Mouse (Mus musculus) liver, embryonic 14.5 days (tissue): ENCODE measurements around the gene Ptprn2. TPM values are rescaled to one million over a fixed set of nuclear protein-coding genes. Genes with fewer than 3 reads are reported as not detected.

Source experiments
- ATAC-seq: fragments of 200-750 bp; cut with Nextera tagmentation; 2 replicates; pipeline ENCODE4 v1.8.0; 2017; ENCODE audit warnings: moderate number of reproducible peaks, mild to moderate bottlenecking, moderate library complexity; ENCODE audit not compliant: insufficient read depth
- DNase-seq, 3 experiments: peaks; one replicate each; pipeline ENCODE4 v3.0.0-alpha.2; 2012 to 2013; ENCODE audit warnings: low read depth in 3 of 3, low spot score in 3 of 3
- H3K27ac ChIP-seq: fragments of 300-500 bp; sonication (generic); 2 replicates; pipeline ENCODE4 v1.5.1; 2014; ENCODE audit warnings: moderate library complexity, mild to moderate bottlenecking, control low read depth, inconsistent platforms
- H3K27me3 ChIP-seq: fragments of 300-500 bp; sonication (generic); 2 replicates; pipeline ENCODE4 v1.6.1; 2014; ENCODE audit warnings: mild to moderate bottlenecking, low read length, moderate library complexity; ENCODE audit not compliant: control insufficient read depth, insufficient read depth
- H3K36me3 ChIP-seq: fragments of 300-500 bp; sonication (generic); replicated peaks from 2 replicates; pipeline ENCODE4 v1.6.1; 2014; ENCODE audit warnings: low read depth; ENCODE audit not compliant: control insufficient read depth, insufficient read depth
- H3K4me1 ChIP-seq, 2 experiments: fragments of 200-500 bp in 1 of 2; fragments of 300-500 bp in 1 of 2; sonication (generic) in 1 of 2; replicated peaks; 2 replicates each; pipeline ENCODE4 v1.6.1; 2012 to 2014; ENCODE audit warnings: antibody characterized with exemption in 1 of 2, inconsistent platforms in 1 of 2, low read length in 1 of 2; ENCODE audit not compliant: control insufficient read depth in 2 of 2, insufficient read depth in 2 of 2
- H3K4me2 ChIP-seq: fragments of 300-500 bp; sonication (generic); 2 replicates; pipeline ENCODE4 v1.6.1; 2014; ENCODE audit warnings: low read depth, mild to moderate bottlenecking, control low read depth, moderate library complexity
- H3K4me3 ChIP-seq, 2 experiments: fragments of 200-500 bp in 1 of 2; fragments of 300-500 bp in 1 of 2; sonication (generic) in 1 of 2; 2 replicates each; pipeline ENCODE4 v1.5.1; 2012 to 2014; ENCODE audit warnings: low read depth in 2 of 2, low read length in 2 of 2, mild to moderate bottlenecking in 2 of 2, control low read depth in 1 of 2, inconsistent platforms in 1 of 2, moderate library complexity in 1 of 2; ENCODE audit not compliant: insufficient read depth in 1 of 2
- H3K9ac ChIP-seq: fragments of 300-500 bp; sonication (generic); replicated peaks from 2 replicates; pipeline ENCODE4 v1.6.1; 2014; ENCODE audit warnings: mild to moderate bottlenecking, control low read depth, moderate library complexity
- H3K9me3 ChIP-seq: fragments of 300-500 bp; sonication (generic); 2 replicates; pipeline ENCODE4 v1.6.1; 2016; ENCODE audit warnings: low read length, mixed read lengths; ENCODE audit not compliant: control insufficient read depth
- CTCF ChIP-seq: IDR thresholded peaks from 2 replicates; pipeline ENCODE4 v1.5.1; 2016; ENCODE audit warnings: antibody characterized with exemption, low read depth, control low read depth
- EP300 ChIP-seq: IDR thresholded peaks from 2 replicates; pipeline ENCODE4 v1.6.1; 2016; ENCODE audit warnings: antibody characterized with exemption, low read depth
- WGBS: fragments of 180-500 bp; shearing (Covaris S2); extraction: QIAGEN DNeasy Blood & Tissue Kit; methylation state at CpG from one replicate; pipeline ENCODE4 v1.1.7; 2014; ENCODE audit not compliant: insufficient replicate concordance; 5-methylcytosine and 5-hydroxymethylcytosine counted together
- polyA plus RNA-seq, 2 experiments: library from polyadenylated mRNA; depleted of rRNA in 1 of 2; stranded (reverse) in 1 of 2; unstranded in 1 of 2; fragments of >200 nt; fragmentation: Nextera tagmentation in 1 of 2; extraction: Ambion mirVana in 1 of 2; gene quantifications; 2 replicates each; pipeline versions ENCODE4 v1.2.1 to v1.2.3; 2012 to 2014

The Ptprn2 gene
- polyA plus RNA-seq, 2 experiments, result 0.04 TPM; not detected in 1

- Histone ChIP-seq H3K27ac (no peak overlapping the region), H3K4me2 (no peak overlapping the region), H3K36me3 (no peaks in the 10 kb centered on the region), H3K27me3 (no peaks in the 10 kb centered on the region), H3K4me1 (no peaks in the 10 kb centered on the region), H3K9me3 (no peaks in the 10 kb centered on the region), H3K4me3 (no peak overlapping the region), H3K9ac (no peak overlapping the region)
- WGBS, result 45% methylated on average over 2 of the region's 2 CpGs
- no peak for DNase-seq
- TF ChIP-seq EP300, result no peak
- TF ChIP-seq CTCF, result no peak
- ATAC-seq, result no peak
These were observed 811.3 kb downstream of the Ptprn2 start for GRCm38 (mm10) chr12:117296792-117297191.

GRCm38 (mm10) chr12:117299084-117299483, 813.6 kb downstream of the Ptprn2 start:
- TF ChIP-seq EP300 (no peak), CTCF (no peak)
- Histone ChIP-seq H3K9ac (no peak overlapping the region), H3K4me2 (no peak overlapping the region), H3K4me1 (no peaks in the 10 kb centered on the region), H3K36me3 (no peaks in the 10 kb centered on the region), H3K27me3 (no peaks in the 10 kb centered on the region), H3K27ac (no peak overlapping the region), H3K9me3 (no peaks in the 10 kb centered on the region), H3K4me3 (no peak overlapping the region)
- DNase-seq (no peak), ATAC-seq (no peak)
- 40% methylated on average over 3 of the region's 3 CpGs for WGBS

GRCm38 (mm10) chr12:117304751-117305624, 819.5 kb downstream of the Ptprn2 start:
- Histone ChIP-seq H3K4me2 (no peak overlapping the region), H3K27me3 (no peaks in the 10 kb centered on the region), H3K27ac (no peak overlapping the region), H3K4me3 (no peak overlapping the region), H3K9ac (no peak overlapping the region), H3K9me3 (no peaks in the 10 kb centered on the region), H3K36me3 (no peaks in the 10 kb centered on the region), H3K4me1 (no peaks in the 10 kb centered on the region)
- WGBS, result 74% methylated on average over 17 of the region's 17 CpGs
- TF ChIP-seq CTCF (no peak), EP300 (no peak)
- ATAC-seq (no peak), DNase-seq (no peak)

GRCm38 (mm10) chr12:117305625-117306105, 820.1 kb downstream of the Ptprn2 start:
- no peaks in the 10 kb centered on the region for H3K4me1 ChIP-seq
- TF ChIP-seq CTCF, result no peak
- TF ChIP-seq EP300, result no peak
- ATAC-seq (no peak), DNase-seq (no peak)
- no peaks in the 10 kb centered on the region for H3K9me3 ChIP-seq
- no peak overlapping the region for H3K9ac ChIP-seq
- no peak overlapping the region for H3K4me3 ChIP-seq
- no peak overlapping the region for H3K27ac ChIP-seq
- WGBS, result 62% methylated on average over 5 of the region's 5 CpGs
- no peaks in the 10 kb centered on the region for H3K27me3 ChIP-seq
- H3K4me2 ChIP-seq, result no peak overlapping the region
- H3K36me3 ChIP-seq, result no peaks in the 10 kb centered on the region

- H3K27ac ChIP-seq, result no peak overlapping the region
- WGBS, result 52% methylated on average over 6 of the region's 6 CpGs
- no peak for DNase-seq
- no peaks in the 10 kb centered on the region for H3K27me3 ChIP-seq
- no peaks in the 10 kb centered on the region for H3K4me1 ChIP-seq
- H3K4me2 ChIP-seq, result no peak overlapping the region
- H3K9ac ChIP-seq, result no peak overlapping the region
- ATAC-seq, result no peak
- TF ChIP-seq CTCF, result no peak
- TF ChIP-seq EP300, result no peak
- no peak overlapping the region for H3K4me3 ChIP-seq
- H3K36me3 ChIP-seq, result no peaks in the 10 kb centered on the region
- no peaks in the 10 kb centered on the region for H3K9me3 ChIP-seq
These were observed 826.6 kb downstream of the Ptprn2 start for GRCm38 (mm10) chr12:117312079-117312478.
